Mouse (Mus musculus): ENCODE results near the gene Cpa5.

DNA sequence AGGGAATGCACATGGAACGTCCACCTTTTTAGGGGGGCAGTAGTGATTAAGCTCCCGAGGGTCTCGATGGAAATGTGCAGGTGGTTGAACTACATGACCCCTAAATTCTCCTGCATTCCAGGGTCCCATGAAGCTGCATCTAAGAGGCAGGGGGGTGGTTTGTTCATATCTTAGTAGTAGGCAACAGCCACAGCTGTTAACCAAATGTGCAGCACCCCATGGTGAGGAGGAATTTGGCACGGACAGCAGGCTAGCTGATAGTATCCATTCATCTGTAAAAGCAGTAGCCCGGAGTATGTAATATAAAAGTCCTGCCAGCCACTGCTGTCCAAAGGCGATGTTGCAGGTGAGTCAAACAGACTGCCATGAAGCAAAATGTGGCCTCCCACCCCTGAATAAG is 34.6 kb downstream of the Cpa5 start:
- TF ChIP-seq SIN3A (IDR thresholded peaks at IDR 0.05; ENCODE audit: low read length) (no peak), RCOR1 (conservative IDR thresholded peaks at IDR 0.05; ENCODE audit: low read depth, low read length) (no peak), POLR2A (IDR thresholded peaks at IDR 0.05; ENCODE audit: low read depth, low read length) (no peak), MYC (IDR thresholded peaks at IDR 0.05; ENCODE audit: low read depth, low read length) (no peak), CTCF (conservative IDR thresholded peaks at IDR 0.05 in 1 of 2, IDR thresholded peaks at IDR 0.05 in 1 of 2; ENCODE audit: low read depth in 2 of 2, low read length in 2 of 2) (no peak)
